Mouse (Mus musculus) kidney, embryonic 14.5 days (tissue): Measurements from ENCODE around the gene Mbnl2. TPM values are rescaled to one million over a fixed set of nuclear protein-coding genes. Genes with fewer than 3 reads are reported as not detected.

ENCODE experiments used
- ATAC-seq: fragments of 200-750 bp; cut with Nextera tagmentation; 2 replicates; pipeline ENCODE4 v1.8.0; 2017; ENCODE audit warnings: moderate number of reproducible peaks, mild to moderate bottlenecking, moderate TSS enrichment, moderate library complexity; ENCODE audit not compliant: low FRiP score, low TSS enrichment
- H3K27ac ChIP-seq: fragments of 300-500 bp; sonication (generic); 2 replicates; pipeline ENCODE4 v1.5.1; 2014; ENCODE audit warnings: low read depth, mild to moderate bottlenecking, low read length, moderate library complexity, mixed read lengths
- H3K27me3 ChIP-seq: fragments of 300-500 bp; sonication (generic); 2 replicates; pipeline ENCODE4 v1.6.1; 2014; ENCODE audit warnings: mild to moderate bottlenecking, low read length; ENCODE audit not compliant: control insufficient read depth, insufficient read depth
- H3K36me3 ChIP-seq: fragments of 300-500 bp; sonication (generic); 2 replicates; pipeline ENCODE4 v1.6.1; 2014; ENCODE audit warnings: low read length, mixed read lengths; ENCODE audit not compliant: control insufficient read depth, insufficient read depth
- H3K4me1 ChIP-seq: fragments of 300-500 bp; sonication (generic); 2 replicates; pipeline ENCODE4 v1.6.1; 2014; ENCODE audit warnings: low read length, mixed read lengths; ENCODE audit not compliant: control insufficient read depth, insufficient read depth
- H3K4me2 ChIP-seq: fragments of 300-500 bp; sonication (generic); replicated peaks from 2 replicates; pipeline ENCODE4 v1.6.1; 2014; ENCODE audit warnings: low read depth, mild to moderate bottlenecking, low read length
- H3K4me3 ChIP-seq: fragments of 300-500 bp; sonication (generic); 2 replicates; pipeline ENCODE4 v1.5.1; 2014; ENCODE audit warnings: mild to moderate bottlenecking, low read length
- H3K9ac ChIP-seq: fragments of 300-500 bp; sonication (generic); 2 replicates; pipeline ENCODE4 v1.6.1; 2014; ENCODE audit warnings: low read depth, mild to moderate bottlenecking, low read length, moderate library complexity
- H3K9me3 ChIP-seq: fragments of 300-500 bp; sonication (generic); 2 replicates; pipeline ENCODE4 v1.6.1; 2016; ENCODE audit warnings: low read length; ENCODE audit not compliant: control insufficient read depth
- WGBS: fragments of 180-500 bp; shearing (Covaris S2); extraction: QIAGEN DNeasy Blood & Tissue Kit; methylation state at CpG from one replicate; pipeline ENCODE4 v1.1.7; 2014; 5-methylcytosine and 5-hydroxymethylcytosine counted together
- polyA plus RNA-seq: library from polyadenylated mRNA; unstranded; fragments of >200 nt; fragmentation: Nextera tagmentation; extraction: Ambion mirVana; gene quantifications from 2 replicates; pipeline ENCODE4 v1.2.1, GENCODE M21; 2014

The Mbnl2 gene
- polyA plus RNA-seq, 1 experiment from 2014 or later: 84.9 TPM

DNA sequence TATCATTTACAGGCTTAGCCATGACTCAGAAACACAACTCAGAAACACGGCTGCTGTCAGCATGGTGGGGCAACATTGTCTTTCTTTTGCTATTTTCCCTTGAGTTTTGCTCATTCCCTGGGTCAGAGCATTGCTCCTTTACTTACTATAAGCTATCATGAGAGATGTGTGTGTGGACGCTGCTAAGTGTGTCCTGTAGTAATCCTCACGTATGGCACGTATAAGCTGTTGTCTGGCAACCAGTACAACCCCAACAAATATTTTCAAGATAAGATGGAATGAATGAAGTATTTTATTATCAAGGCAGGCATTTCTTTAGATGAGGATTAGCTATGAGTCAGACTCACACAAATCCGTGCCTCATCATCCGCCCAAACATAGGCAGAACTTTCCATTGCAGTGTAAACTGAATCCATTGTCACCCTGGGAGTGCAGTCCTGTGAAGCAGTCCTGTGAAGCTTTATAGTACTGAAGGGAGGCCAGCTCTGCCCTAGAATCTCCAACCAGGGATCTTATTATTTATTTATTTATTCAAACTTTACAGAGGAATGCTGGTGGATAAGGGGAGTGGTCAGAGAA lies 17.2 kb downstream of the Mbnl2 start:
- H3K36me3 ChIP-seq: 0 out of 2 replicates have a peak, but pooled peaks cover 2% of the 10 kb centered on the region
- no peak for ATAC-seq
- no peak overlapping the region for H3K9ac ChIP-seq
- no peaks in the 10 kb centered on the region for H3K27me3 ChIP-seq
- WGBS: 87% methylated on average over 6 of the region's 6 CpGs
- no peaks in the 10 kb centered on the region for H3K9me3 ChIP-seq
- no peak overlapping the region for H3K4me2 ChIP-seq
- H3K4me1 ChIP-seq: peaks cover 52% of the 10 kb centered on the region
- H3K4me3 ChIP-seq: no peak overlapping the region
- peak overlapping the region; percentile 11; the same call in 1 of the 2 replicates for H3K27ac ChIP-seq

- no peaks in the 10 kb centered on the region for H3K27me3 ChIP-seq
- H3K4me2 ChIP-seq: no peak overlapping the region
- 0 out of 2 replicates have a peak, but pooled peaks cover 2% of the 10 kb centered on the region for H3K36me3 ChIP-seq
- H3K4me1 ChIP-seq: peaks cover 57% of the 10 kb centered on the region
- H3K4me3 ChIP-seq: no peak overlapping the region
- no peak for ATAC-seq
- no peak overlapping the region for H3K27ac ChIP-seq
- H3K9me3 ChIP-seq: no peaks in the 10 kb centered on the region
- H3K9ac ChIP-seq: no peak overlapping the region
- WGBS: 84% methylated on average over 6 of the region's 6 CpGs
Measured at GRCm38 (mm10) chr14:120294480-120294879, 19.0 kb downstream of the Mbnl2 start.

DNA sequence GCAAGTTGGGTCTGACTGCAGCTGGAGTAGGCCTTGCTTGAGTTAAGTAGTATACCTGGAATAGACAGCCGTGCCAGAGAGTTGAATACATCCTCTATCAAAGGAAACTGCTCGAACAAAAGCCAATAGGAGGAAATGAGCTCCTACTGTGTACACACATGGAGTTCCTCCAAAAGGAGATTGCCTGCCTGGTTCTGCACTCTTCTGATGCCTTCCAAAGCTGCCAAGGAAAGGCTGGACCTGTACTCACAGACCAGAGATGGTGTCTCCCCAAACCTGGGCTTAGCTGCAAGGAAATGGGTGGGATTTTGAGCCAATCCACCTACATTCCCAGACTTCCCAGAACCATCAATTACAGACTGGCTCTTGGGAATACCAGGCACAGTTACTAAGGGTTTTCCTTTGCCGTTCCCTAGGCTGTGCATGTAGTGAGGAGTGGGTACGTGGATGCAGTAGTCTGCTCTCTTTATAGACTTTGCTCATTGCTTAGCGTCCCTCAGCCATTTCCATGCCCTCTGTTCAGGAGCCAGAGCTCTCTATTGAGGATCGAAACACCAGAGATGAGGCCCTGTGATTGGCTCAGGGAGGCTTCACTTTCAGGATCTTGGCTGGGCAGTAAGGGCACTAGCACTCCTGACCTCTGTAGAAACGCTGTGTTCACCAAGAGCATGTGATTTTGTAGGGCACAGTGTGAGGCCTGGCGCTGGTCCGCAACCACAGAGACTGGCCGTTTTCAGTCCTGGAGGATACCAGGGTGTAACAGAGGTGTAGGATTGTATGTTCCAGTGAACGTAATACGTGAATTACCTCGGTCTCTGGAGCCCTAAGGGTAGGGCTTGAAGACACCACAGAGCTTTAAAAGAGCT lies 20.1 kb downstream of the Mbnl2 start:
- Histone ChIP-seq H3K4me2 (0 out of 2 replicates have a peak overlapping the region, but pooled peaks have one; percentile 5), H3K27me3 (no peaks in the 10 kb centered on the region), H3K4me3 (no peak overlapping the region), H3K27ac (peak overlapping the region; percentile 88; the same call in 1 of the 2 replicates), H3K36me3 (0 out of 2 replicates have a peak, but pooled peaks cover 2% of the 10 kb centered on the region), H3K9me3 (no peaks in the 10 kb centered on the region), H3K9ac (no peak overlapping the region), H3K4me1 (peaks cover 67% of the 10 kb centered on the region)
- 80% methylated on average over 13 of the region's 13 CpGs for WGBS
- ATAC-seq: no peak

- Histone ChIP-seq H3K27me3 (no peaks in the 10 kb centered on the region), H3K4me1 (peaks cover 64% of the 10 kb centered on the region), H3K9ac (peak overlapping the region; percentile 13; the same call in 1 of the 2 replicates), H3K4me3 (no peak overlapping the region), H3K27ac (peak overlapping the region; percentile 88), H3K36me3 (no peaks in the 10 kb centered on the region), H3K4me2 (peak overlapping the region; percentile 29; the same call in 1 of the 2 replicates), H3K9me3 (no peaks in the 10 kb centered on the region)
- WGBS: 44% methylated on average over 17 of the region's 17 CpGs
- peak; percentile 32; the same call in 1 of the 2 replicates for ATAC-seq
Measured at GRCm38 (mm10) chr14:120296231-120297006, 20.9 kb downstream of the Mbnl2 start.

- H3K9ac ChIP-seq: peak overlapping the region; percentile 13; the same call in 1 of the 2 replicates
- peak overlapping the region; percentile 29; the same call in 1 of the 2 replicates for H3K4me2 ChIP-seq
- H3K4me1 ChIP-seq: peaks cover 56% of the 10 kb centered on the region
- 12% methylated on average over 16 of the region's 16 CpGs for WGBS
- peak overlapping the region; percentile 7; the same call in 1 of the 2 replicates for H3K4me3 ChIP-seq
- peak overlapping the region; percentile 88 for H3K27ac ChIP-seq
- no peaks in the 10 kb centered on the region for H3K9me3 ChIP-seq
- H3K36me3 ChIP-seq: no peaks in the 10 kb centered on the region
- H3K27me3 ChIP-seq: no peaks in the 10 kb centered on the region
- ATAC-seq: peak; percentile 59
Measured at GRCm38 (mm10) chr14:120297137-120297749, 21.8 kb downstream of the Mbnl2 start.

DNA sequence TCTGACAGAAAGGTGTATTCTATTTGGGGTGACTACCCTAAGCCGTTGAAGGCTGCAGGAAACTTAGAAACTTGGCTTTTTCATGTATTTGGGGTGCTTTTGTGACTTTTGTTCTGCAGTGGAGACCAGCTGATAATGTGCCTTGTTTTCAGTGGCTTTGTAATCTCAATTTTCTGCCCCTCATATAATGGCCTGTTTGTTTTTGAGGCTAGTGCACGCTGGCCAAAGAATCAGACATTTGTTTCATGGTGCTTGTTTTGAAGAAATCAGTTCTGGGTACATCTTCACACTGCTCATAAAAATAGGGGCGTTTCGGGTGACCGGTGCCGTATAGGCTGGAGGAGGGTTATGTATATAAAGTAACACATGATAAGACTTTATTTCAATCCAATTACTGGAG lies 22.4 kb downstream of the Mbnl2 start:
- WGBS: 50% methylated on average over 6 of the region's 6 CpGs
- ATAC-seq: no peak
- H3K9ac ChIP-seq: no peak overlapping the region
- H3K4me1 ChIP-seq: peaks cover 56% of the 10 kb centered on the region
- no peaks in the 10 kb centered on the region for H3K27me3 ChIP-seq
- peak overlapping the region; percentile 17; the same call in 1 of the 2 replicates for H3K4me2 ChIP-seq
- H3K4me3 ChIP-seq: peak overlapping the region; percentile 7; the same call in 1 of the 2 replicates
- H3K36me3 ChIP-seq: no peaks in the 10 kb centered on the region
- H3K27ac ChIP-seq: peak overlapping the region; percentile 88
- H3K9me3 ChIP-seq: no peaks in the 10 kb centered on the region

GRCm38 (mm10) chr14:120298439-120298838 lies 23.0 kb downstream of the Mbnl2 start:
- peaks cover 63% of the 10 kb centered on the region for H3K4me1 ChIP-seq
- H3K9me3 ChIP-seq: no peaks in the 10 kb centered on the region
- no peak for ATAC-seq
- H3K36me3 ChIP-seq: no peaks in the 10 kb centered on the region
- no peaks in the 10 kb centered on the region for H3K27me3 ChIP-seq
- no peak overlapping the region for H3K4me3 ChIP-seq
- 59% methylated on average over 5 of the region's 5 CpGs for WGBS
- no peak overlapping the region for H3K27ac ChIP-seq
- H3K9ac ChIP-seq: no peak overlapping the region
- no peak overlapping the region; the same call in 1 of the 2 replicates for H3K4me2 ChIP-seq

- H3K9ac ChIP-seq: no peak overlapping the region
- WGBS: 28% methylated on average over 3 of the region's 3 CpGs
- H3K9me3 ChIP-seq: no peaks in the 10 kb centered on the region
- peaks cover 68% of the 10 kb centered on the region for H3K4me1 ChIP-seq
- no peak overlapping the region for H3K4me3 ChIP-seq
- ATAC-seq: peak; percentile 22; the same call in 1 of the 2 replicates
- H3K4me2 ChIP-seq: no peak overlapping the region
- no peaks in the 10 kb centered on the region for H3K36me3 ChIP-seq
- no peaks in the 10 kb centered on the region for H3K27me3 ChIP-seq
- peak overlapping the region; percentile 62; the same call in 1 of the 2 replicates for H3K27ac ChIP-seq
Measured at GRCm38 (mm10) chr14:120299716-120300115, 24.2 kb downstream of the Mbnl2 start.
